Mouse (Mus musculus) neural tube, embryonic 10.5 days (tissue): Measurements from ENCODE around the gene Fkbp15.

Experiments used
- DNase-seq: peaks from one replicate; pipeline ENCODE4 v3.0.0-alpha.2; 2017; ENCODE audit warnings: low spot score; ENCODE audit errors: extremely low spot score

Gene Fkbp15

DNA sequence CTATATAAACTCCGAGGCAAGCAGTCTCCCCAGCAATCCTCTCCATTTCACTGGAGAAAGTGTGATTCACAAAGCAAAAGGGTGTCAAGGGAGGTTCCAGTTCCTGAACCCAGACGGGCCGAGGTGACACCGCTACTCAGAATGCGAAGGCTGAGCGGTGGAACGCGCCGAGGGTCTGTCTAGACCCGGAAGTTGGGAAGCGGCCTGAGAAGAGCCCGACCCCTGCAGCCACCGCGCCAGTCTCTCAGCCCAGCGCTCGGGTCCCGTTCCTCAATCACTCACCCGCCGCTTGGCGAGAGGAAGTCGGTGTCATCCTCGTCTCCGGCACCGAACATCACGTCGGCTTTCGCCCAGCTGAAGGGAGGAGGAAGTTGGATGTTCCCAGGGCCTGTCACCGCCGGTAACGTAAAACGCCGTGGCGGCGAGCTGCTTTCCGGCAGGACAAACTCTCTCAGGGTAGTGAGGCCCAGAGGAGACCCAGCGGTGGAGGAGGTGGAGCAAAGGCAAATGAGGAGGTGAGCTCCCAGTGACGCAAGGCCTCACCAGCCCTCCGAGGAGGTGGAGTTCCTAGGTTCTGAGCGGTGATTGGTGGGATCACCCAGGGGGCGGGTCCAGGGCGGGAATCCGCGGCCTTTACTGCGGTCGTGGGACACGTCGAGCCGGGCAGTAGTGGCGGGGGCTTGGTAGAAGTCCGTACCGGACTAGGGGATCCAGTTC is at the start of gene Fkbp15, which contains the start of gene Slc31a1:
TSS of gene Fkbp15 (minus strand) at position 461 of the 717 bp plus-strand sequence.
TSS of gene Slc31a1 (plus strand) at position 640 of the 717 bp plus-strand sequence.
- DNase-seq: peak; percentile 97

DNA sequence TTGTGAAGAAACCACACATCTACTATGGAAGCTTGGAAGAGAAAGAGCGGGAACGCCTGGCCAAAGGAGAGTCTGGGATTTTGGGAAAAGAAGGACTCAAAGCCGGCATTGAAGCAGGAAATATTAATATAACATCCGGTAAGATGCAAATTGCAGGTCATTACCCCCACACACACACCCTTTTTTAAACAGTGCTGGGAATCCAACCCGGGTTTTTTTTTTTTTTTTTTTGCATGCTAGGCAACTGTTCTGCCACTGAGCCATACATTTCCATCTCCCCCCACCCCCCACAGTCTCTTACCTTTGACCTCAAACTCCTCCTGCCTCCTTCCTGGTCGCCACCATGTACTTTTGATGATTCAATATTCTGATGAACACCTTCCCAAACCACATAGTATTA is 49.3 kb upstream of the Fkbp15 start:
- DNase-seq: no peak

- DNase-seq: peak; percentile 94
These were observed 48.4 kb upstream of the Fkbp15 start, which contains the start of the genes Cdc26 and Prpf4 for GRCm38 (mm10) chr4:62408601-62409282. Cdc26 (minus strand) TSS chr4:62408642. Prpf4 (plus strand) TSS chr4:62408797.

- DNase-seq: peak; percentile 73
These were observed 47.6 kb upstream of the Fkbp15 start for GRCm38 (mm10) chr4:62407730-62408582.

GRCm38 (mm10) chr4:62406133-62406532 is 45.8 kb upstream of the Fkbp15 start:
- DNase-seq: no peak

DNA sequence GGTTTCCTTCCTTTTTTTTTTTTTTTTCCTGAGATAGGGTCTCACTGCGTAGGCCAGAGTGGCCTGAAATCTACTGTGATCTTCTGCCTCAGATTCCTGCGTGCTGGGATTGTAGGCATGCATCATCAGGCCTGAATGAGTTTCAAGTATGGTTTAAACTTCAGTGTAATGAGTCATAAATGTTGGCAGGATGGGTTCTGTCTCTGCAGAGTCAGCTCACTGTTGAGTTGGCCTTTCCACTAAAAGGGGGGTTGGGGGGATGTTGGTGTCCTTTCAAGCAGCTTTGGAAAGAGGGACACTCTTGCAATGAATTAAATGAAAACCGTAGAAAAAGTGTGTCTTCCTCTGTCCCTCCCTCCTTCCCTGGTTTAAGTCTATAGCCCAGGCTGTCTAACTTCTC is 38.6 kb upstream of the Fkbp15 start:
- DNase-seq: no peak

- no peak for DNase-seq
These were observed 37.4 kb upstream of the Fkbp15 start for GRCm38 (mm10) chr4:62397616-62398365.

GRCm38 (mm10) chr4:62395806-62396205 is 35.5 kb upstream of the Fkbp15 start:
- no peak for DNase-seq

- DNase-seq: peak; percentile 23
These were observed 33.1 kb upstream of the Fkbp15 start for GRCm38 (mm10) chr4:62393459-62393858.

DNA sequence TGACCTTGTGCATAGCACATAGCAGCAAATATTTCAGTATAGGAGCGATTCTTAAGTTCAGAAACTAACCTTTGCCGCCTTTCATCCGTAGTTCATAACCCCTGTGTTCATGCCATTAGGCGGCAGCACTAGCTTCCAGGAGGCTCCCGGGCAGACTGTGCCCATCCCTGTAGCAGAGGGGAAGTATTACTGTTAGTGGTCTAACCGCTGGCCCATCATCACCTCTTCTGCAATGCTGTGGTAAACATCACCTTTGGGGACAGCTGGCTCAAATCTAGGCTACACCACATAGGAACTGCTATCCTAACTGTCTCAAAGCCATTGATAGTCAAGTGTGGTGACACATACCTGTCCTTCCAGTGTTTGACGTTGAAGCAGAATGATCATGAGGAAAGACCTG is 31.5 kb upstream of the Fkbp15 start:
- no peak for DNase-seq

- DNase-seq: no peak
These were observed 29.5 kb upstream of the Fkbp15 start for GRCm38 (mm10) chr4:62389592-62390512.

- no peak for DNase-seq
These were observed 25.1 kb upstream of the Fkbp15 start for GRCm38 (mm10) chr4:62385439-62385838.

DNA sequence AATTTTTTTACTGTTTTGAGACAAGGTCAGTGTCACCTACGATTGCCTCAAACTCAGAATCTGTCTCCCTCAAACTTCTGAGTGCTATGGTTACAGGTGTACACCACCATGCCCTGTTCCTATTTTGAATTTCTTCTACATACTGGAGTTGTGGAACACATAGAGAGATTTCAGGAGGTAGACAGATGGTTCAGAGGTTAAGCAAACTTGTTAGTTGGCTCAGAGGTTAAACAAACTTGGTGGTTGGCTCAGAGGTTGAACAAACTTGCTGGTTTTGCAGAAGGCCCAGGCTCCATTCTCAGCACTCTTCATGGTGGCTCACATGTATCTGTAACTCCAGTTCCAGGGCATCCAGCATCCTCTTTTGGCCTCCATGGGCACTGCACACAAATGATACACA is 23.8 kb upstream of the Fkbp15 start:
- DNase-seq: no peak

DNA sequence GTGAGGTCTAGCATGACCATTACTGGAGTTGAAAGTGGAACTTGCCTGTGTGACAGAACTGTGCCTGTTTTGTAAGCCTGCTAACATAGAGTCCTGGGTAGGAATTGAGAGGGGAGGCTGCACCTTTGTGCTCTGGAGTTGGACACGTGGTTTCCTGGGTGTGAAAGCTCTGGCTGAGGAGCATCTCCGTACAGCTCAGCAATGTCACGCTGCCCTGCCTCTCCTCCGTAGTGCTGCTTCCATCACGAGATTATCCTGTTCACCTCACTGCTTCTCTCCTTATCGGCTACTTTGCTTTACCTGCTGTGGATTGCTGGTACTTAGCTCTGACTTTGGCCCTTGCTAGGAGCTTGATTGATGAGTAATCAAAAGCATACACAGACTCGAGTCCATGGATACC is 23.4 kb upstream of the Fkbp15 start:
- no peak for DNase-seq

DNA sequence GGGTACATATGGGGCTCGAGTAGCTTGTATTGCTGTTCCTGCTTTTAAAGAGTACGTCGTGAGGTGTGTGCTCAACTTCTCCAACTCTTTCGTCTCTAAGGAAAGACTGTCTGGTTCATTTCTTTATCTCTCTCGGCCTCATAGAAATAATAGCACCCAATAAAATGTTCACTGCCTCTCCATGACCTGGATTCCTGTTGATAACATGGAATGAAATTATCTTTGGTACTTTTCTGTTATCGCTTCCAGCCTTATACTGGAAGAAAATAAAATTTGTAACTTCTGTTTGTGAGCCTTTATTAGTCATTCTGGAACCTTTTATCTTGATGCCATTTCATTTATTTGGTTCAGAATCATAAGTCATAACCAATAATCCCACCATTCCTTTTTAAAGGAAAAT is 22.9 kb upstream of the Fkbp15 start:
- DNase-seq: no peak

DNA sequence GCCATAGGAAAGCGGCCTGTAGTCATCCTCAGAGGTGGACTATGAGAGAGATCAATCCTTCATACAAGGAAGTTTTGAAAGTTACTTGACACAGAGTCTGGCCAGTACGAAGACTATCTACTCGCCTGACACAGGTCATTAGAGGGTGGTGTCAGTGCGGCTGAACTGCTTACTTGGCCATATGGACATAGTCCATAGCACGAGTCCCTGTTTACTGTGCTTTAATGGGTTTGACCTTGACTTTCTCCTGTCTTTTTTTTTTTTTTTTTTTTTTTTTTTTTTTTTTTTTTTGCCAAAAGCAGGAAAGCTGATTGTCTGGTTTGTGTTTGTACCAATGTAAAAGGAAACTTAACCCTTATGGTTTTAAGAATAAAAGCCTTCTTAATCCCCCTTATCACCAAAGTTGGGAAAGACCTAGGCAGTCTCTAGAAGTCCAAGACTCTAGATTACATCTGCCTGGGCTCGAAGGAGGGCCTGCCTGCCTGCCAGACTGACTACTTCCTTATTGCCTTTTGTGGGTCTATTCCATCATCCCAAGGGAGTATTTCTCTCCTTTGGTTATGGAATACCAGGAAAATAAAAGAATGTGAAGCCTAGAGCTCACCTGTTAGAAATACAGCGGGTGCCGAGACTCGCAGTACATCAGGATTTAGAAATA is 19.5 kb upstream of the Fkbp15 start:
- no peak for DNase-seq

GRCm38 (mm10) chr4:62376123-62376522 is 15.8 kb upstream of the Fkbp15 start:
- no peak for DNase-seq

DNA sequence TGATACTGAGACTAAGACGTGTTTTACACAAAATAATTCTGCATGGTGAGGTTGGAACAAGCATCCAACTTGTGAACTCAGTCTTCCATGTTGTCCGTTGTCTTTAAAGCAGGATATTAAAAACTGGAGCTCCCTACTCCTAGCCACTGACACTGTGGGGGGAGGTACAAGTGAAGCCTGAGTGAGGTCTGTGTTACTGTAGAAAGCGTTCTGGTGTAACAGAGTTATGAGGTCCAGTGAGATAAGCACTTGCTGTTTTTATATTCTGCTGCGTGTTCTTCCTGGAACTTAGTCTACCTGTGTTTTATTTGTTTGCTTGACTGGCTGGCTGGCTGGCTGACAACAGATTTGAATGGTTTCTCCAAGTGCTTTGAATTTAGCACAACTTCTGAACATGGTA is 14.0 kb upstream of the Fkbp15 start:
- DNase-seq: no peak

DNA sequence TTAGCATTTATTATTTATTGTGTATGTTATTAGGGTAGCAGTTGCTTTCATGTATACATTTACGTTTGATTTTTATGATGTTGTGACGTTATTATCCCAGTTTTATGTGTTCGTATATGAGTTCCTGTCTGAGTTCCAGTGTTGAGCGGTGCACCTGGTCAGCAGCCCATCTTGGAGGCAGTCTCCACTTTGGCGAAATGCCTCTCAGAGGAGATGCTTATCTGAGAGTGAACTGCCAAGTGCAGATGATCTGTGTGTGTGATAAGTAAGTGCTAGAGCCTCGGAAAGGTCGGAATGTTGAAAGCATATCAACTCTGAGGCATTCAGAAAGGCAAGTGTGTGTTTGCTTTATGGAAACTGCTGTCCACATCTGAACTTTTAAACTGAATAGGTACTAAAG is 13.3 kb upstream of the Fkbp15 start:
- DNase-seq: no peak
